Comparison of ENCODE assay signal across 24 mouse cellular contexts in the genomic region with DNA sequence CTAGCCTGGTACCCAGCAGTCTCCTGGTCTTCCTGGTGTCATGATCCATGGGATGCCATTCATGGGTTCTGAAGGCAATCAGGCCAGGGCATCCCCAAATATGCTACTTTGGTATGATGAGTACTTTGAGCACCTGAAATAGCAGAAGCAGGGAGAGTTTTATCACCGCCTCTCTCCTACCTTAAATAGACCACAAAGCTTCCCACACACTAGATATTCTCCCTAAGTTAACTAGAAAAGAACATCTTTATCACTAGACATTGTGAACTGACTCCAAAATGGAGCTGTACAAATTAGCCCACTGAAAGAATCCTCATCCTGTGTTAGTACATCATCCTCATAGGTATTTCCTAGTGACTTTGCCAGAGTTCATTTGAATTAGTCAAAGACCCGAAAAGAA. TPM values are rescaled to one million over a fixed set of nuclear protein-coding genes. Genes with fewer than 3 reads are reported as not detected.
A peak's percentile ranks its signal among the peaks of the same experiment; 100 is the strongest.
DNase-seq lines count a peak whose midpoint lies in the region; TF ChIP-seq lines count a peak whose summit lies in the region.
"Had no signal": no experiment of that assay in that cellular context is flagged by ENCODE, and none has a peak within 500 bp of the region (broad histone marks: within the 10 kb centered on the region; RNA-seq: fewer than 3 reads in every experiment).

No protein-coding gene starts in this region.

- no peak overlapping the region for H3K27ac ChIP-seq in left cerebral cortex, adult 2 months
- H3K27ac ChIP-seq: embryonic facial prominence, embryonic 12.5 days; embryonic facial prominence, embryonic 15.5 days; hindbrain, embryonic 12.5 days; hindbrain, embryonic 15.5 days had no signal

- intact Hi-C loops in left cerebral cortex, postnatal 25 days (cut with DNase I), result loop anchor here (5.0 kb wide), 1 partner anchor 80 kb away; no protein-coding TSS in a partner anchor
- intact Hi-C loops in left cerebral cortex, adult 2 months (cut with DNase I), result loop anchor here (2.0 to 5.0 kb wide), 2 partner anchors 80 to 225 kb away; a partner anchor contains a TSS

- TF ChIP-seq CTCF in left cerebral cortex, adult 2 months (IDR thresholded peaks at IDR 0.05), result no peak

- no peak overlapping the region for H3K4me3 ChIP-seq in left cerebral cortex, adult 2 months
- H3K4me3 ChIP-seq: embryonic facial prominence, embryonic 12.5 days; embryonic facial prominence, embryonic 15.5 days; hindbrain, embryonic 12.5 days; hindbrain, embryonic 15.5 days had no signal

- DNase-seq in heart, adult 11 months, result peak; percentile 34
- no peak for DNase-seq in heart, adult 18-20 months
- DNase-seq in left cerebral cortex, postnatal 25 days (ENCODE audit: low spot score in 2 of 2), result peak; percentile 5 to 76
- no peak for DNase-seq in left cerebral cortex, adult 2 months (ENCODE audit: extremely low spot score in 1 of 2, low spot score in 2 of 2)
- DNase-seq in right cerebral cortex, postnatal 25 days, result peak; percentile 13
- no peak for DNase-seq in right cerebral cortex, postnatal 14 days
- DNase-seq in telencephalon, adult 2 months (ENCODE audit: low read depth, low spot score), result peak; percentile 64
- no peak for DNase-seq in Muller cell, postnatal 12 days (ENCODE audit: inconsistent ontology term)
- DNase-seq: adrenal gland, postnatal 10 days; adrenal gland, postnatal 36 days; cerebellum, adult 11 months; cerebellum, adult 2 months; cerebellum, adult 9-11 months; cerebellum, postnatal 25 days; forebrain, postnatal 0 days; gastrocnemius, postnatal 25 days had no signal

RNA-seq across cellular contexts. Expression of a gene that starts 55.6 kb away (rescaled TPM):
- 1 to 10 TPM; 1.8 to 5.9 TPM for total RNA-seq in heart, adult 18-20 months (2021)
- total RNA-seq in left cerebral cortex, postnatal 25 days (2021), result not detected
- not detected for total RNA-seq in left cerebral cortex, adult 2 months (2021)
- total RNA-seq: adrenal gland, adult 18-20 months; adrenal gland, postnatal 36 days; common myeloid progenitor, adult 5-6 weeks; forebrain, postnatal 0 days; hematopoietic stem cell, adult 5-6 weeks; MEL had no signal

Comparison
In these comparisons a context has a peak if more than half of its experiments do, and no peak if none do; other contexts are left out.
1. DNase-seq: peak in heart, adult 11 months (single experiment), left cerebral cortex, postnatal 25 days (2 of 2), right cerebral cortex, postnatal 25 days (single experiment) and telencephalon, adult 2 months (single experiment); none in heart, adult 18-20 months (0 of 2), left cerebral cortex, adult 2 months (0 of 2), right cerebral cortex, postnatal 14 days (single experiment) and Muller cell, postnatal 12 days (single experiment).